Mouse (Mus musculus) left cerebral cortex, adult 11 months (tissue): ENCODE results near the gene Fkbp15.

Experiments
- DNase-seq: peaks from one replicate; pipeline ENCODE4 v3.0.0; 2022; ENCODE audit warnings: low spot score

The Fkbp15 gene

DNA sequence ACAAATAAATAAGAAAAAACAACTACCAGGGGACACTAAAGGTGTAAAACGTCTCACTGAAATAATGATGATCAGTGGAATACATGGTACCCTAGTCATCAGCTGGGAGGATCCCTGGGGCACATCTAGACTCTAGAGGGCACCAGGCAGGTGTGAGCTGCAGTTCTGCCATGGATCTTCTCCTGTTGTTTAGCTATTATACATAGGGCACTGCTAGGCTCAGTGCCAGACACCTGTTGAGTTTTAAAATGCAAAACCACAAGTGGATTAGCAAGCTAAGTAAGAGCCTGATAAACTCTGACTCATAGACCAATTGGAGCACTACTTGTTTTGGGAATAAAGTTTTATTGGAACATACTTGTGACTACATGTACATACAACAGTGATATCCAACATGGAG, 42.1 kb downstream of the Fkbp15 start:
- no peak for DNase-seq

DNA sequence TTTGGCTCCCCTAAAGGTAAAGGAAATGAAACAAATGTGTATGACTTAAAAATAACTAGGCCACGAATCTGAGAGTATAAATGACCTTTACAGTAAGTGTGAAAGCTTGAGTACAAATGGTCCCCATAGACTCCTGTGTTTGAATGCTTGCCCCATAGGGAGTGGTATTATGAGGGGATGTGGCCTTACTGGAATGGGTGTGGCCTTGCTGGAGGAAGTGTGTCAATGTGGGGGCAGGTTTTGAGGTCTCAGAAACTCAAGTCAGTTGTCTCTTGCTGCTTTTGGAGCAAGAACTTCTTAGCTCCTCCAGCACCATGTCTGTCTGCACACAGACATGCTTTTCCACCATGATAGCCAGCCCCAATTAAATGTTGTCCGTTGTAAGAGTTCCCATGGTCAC, 43.9 kb downstream of the Fkbp15 start:
- DNase-seq: no peak

DNA sequence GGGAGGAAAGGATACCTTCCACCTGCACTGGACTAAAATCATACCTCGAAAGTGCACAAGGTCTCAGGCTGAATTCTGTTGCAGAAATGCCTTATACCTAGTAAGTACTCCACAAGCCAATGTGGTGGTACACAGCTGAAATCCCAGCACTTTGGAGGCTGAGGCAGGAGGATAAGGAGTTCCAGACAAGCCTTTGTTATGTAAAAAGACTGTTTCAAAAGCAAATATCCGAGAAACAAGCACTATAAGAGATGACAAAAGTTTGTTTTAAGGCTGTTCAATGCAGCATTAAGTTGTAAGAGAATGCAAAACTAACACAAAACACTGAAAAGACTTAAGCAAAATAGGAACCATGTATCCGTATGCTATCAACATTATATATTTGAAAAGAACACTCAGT, 45.8 kb downstream of the Fkbp15 start:
- no peak for DNase-seq

DNA sequence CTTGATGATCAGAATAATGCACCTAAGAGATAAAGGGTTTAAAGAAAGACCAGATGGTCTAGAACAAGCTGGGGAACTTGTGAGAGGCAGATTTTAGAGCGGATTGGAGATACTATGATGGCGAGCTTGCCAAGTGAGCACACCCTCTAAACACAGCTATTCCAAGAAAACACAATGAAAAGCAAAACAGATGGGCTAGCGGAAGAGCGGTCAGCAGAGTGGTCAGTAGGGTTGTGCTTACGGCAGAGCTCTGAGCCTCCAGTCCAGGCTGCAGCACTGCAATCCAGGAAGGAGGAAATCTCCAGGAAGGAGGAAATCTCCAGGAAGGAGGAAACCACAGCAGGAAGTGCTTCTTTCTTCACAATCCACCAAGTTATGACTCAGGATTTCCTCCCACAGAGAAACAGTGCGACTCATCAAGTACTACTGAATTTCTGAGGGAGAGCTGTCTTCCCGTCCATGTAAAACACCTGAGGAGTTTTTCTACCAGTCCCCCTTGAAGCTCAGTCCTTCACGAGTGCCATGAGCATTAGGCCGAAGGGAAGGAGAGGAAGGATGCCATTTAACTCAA, 46.6 kb downstream of the Fkbp15 start:
- no peak for DNase-seq

DNA sequence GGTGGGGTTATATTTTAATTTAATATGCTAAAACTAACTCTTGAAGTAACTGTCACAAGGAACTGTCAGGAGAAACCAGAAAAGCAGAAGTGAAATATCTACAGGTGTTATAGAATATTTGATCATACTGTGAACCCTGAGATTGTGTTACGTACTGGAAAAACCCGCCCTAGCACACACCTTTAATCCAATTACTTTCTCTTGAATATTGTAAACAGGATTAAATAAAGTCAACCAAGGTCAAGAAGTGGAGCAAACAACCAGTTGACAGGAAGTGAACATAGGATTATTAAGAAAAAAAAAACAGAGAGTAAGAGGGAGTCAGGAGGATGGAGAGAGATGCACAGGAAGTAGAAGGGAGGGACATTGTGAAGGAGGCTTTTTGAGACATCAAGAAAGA, 47.5 kb downstream of the Fkbp15 start:
- DNase-seq: no peak

DNA sequence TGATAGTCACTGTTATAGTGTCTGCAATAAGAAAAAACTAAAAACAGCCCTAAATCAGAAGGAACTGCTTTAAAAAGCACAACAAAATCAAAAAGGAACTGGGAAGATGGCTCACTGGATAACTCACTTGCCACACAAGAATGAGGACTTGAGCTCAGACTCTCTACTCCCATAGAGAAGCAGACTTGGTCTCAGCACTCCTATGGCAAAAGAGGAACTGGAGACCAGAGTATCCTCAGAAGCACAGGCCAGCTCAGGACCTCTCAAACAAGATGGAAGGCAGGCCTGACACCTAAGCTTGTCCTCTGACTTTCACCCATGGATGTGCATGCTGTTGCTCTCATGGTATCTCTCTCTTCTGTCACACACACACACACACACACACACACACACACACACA, 51.9 kb downstream of the Fkbp15 start:
- DNase-seq: no peak

DNA sequence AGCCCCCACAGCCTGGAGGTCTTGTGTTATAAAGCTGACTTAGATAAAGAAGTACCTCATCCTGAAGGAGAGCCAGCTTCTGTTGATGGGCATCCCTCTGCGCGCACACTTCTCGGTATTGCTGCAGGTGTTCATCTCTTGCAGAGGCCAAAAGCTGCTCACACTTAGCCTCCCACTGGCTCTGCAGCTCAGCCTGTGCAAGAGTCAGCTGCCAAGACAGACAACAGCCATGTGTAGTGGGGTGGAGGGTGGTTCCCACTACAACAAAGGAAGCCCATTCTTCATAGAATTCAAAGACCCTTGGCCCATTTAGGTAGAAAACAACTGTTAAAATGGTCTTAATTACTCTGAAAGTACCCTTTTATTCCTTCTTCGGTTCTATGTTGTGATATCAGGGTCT, 53.5 kb downstream of the Fkbp15 start:
- no peak for DNase-seq

DNA sequence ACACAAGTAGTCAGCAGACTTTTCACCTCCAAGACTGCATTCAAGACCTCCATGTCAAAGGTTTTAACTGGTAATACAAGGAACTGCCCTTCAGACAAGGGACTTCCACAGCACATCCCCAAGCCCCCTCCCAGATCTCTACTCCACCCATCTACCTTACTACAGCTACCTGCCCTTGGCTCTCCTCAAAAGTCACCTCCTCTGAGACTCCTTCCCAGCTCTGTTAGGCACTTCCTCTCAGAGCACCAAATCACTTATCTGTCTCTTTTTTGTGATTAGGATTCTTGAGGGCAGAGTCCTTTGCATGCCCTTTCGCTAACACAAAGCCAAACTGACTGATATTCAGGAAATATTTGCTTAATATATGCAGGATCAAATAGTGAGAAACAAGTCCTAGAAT, 54.0 kb downstream of the Fkbp15 start:
- DNase-seq: no peak

DNA sequence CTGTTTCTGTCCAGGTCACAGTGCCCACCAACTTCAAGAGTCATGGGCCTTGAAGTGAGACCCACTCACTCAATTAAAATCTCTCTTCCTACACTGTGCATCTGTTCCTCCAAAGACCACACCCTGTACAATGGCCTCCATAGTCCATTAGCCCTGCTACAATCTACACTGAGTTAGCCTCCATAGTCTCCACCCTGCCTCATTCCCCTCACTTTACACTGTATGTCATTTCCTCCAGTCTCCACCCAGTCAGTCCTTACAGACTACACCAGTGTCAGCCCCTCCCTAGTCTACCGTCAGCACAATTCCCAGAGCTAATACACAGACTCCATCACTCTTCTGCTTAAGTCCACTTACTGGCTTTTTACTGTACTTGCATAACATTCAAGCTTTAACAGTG, 57.1 kb downstream of the Fkbp15 start:
- no peak for DNase-seq

DNA sequence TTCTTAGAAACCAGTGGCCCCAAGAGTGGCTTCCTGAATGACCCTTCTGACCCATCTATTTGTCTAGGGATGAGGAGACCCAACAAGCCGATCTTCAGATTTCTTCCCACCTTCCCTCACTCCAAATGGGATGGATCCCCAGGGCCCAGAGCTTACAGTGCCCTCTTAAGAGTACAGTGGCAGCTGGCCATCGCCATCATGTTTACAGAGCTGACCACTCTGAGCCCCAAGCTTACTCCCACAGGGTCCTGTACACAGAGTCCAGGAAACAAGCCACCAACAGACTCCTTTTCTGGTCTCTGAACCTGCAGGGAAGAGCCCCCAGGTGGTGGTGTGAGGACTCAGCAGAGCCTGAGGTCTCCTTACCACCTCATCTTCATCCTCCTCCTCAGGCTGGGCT, 57.6 kb downstream of the Fkbp15 start:
- no peak for DNase-seq

DNA sequence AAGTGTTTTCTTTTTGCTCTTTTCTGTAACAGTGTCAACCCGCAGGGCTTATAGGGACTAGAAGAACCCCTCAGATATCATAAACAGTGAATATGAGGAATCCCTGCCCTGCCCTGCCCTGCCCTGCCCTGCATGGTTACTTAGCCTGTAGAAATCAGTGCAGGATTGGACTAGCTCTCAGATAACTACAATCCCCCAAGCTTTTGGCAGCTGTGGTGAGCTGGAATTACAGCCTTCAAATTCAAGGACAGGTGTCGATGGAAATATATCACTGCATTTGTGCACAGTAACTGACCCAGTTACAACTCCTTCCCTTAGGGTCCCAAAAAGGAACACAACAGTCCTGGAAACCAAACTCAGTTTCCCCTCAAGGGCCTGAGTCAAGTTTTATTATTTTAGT, 60.3 kb downstream of the Fkbp15 start:
- DNase-seq: no peak

DNA sequence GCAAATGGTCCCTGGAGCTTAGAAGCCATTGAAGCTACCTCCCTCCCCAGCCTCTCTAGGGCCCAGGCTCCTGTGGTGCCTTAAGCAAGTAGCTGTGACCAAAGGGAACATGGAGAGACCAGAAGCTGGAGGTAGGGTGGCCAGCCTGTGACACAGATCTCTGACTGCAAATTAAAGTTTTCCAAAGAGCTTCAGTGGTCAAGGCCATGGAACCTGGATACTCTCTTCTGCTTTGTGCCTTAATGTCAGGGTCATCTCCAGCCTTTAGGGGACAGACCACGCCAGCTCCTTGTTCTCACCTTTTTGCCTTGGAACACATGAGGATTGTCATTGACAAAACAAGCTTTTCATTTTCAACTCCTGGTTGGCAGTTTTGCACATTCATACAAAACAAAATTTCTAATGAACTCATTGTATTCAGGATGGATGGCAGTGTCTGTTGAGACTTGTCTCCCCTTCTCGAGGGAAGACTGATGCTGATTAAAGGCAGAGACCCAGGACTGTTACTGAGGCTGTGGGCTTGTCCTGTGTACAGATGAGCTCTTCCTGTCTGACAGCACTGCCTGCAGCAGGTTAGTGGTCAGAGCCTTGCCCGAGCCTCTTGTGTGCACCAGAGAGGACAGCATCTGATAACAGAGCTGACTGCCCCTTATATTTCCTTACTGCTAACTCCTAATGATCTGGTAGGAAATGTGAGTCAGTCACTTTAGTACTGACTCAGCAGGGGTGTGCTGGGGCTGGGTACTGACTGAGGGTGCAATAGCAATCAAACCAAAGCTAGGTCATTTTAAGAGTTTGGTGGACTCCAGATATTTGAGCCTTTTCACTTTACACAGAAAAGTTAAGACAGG, 62.8 kb downstream of the Fkbp15 start:
- DNase-seq: no peak

DNA sequence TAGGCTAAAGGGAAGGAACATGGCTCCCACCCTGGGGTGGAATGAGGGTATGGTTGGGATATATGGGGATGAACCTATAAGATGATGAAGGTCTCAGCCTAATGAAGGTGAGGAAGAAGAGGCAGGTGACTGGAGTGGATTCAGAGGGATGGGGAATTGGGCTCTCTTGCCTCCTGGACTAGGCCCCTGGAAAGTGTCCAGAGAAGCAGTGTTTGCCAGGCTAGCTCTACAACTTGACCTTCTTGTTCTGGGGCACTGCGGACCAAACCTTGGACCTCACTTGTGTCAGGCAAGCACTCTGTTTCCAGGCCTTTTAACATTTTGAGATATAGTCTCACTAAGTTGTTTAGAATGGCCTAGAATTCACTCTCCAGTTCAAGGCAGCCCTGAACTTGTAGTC, 65.6 kb downstream of the Fkbp15 start:
- no peak for DNase-seq

DNA sequence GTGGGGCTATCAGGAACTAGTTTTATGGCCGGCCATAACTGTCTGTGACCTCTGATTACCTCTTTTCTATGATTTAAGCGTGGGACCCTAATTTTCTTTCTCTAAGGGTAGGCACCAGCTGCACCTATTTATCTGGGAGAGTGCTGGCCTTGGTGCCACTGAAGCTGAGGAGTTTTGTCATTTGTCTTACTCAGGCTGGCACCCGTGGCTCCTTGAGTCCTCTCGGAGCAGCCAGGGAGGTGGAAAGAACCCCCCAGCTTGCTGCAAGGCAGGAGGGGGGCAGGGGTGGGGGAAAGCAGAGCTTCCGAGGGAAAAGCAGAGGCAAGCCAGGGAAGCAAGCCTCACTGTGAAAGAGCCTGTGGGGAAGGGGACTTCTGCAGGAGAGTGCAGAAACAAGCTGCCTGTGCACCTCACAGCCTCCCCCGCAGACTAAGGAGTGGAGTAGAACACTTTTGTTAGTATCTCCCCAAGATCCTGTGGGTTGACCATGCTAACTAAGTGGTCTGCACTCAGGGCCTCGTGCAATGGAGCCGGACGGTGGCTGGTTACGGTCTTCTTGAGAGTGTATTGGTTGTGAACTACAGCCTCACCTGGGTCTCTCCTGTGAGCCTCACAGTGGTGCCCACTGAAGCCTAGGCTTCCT, 67.0 kb downstream of the Fkbp15 start:
- no peak for DNase-seq

DNA sequence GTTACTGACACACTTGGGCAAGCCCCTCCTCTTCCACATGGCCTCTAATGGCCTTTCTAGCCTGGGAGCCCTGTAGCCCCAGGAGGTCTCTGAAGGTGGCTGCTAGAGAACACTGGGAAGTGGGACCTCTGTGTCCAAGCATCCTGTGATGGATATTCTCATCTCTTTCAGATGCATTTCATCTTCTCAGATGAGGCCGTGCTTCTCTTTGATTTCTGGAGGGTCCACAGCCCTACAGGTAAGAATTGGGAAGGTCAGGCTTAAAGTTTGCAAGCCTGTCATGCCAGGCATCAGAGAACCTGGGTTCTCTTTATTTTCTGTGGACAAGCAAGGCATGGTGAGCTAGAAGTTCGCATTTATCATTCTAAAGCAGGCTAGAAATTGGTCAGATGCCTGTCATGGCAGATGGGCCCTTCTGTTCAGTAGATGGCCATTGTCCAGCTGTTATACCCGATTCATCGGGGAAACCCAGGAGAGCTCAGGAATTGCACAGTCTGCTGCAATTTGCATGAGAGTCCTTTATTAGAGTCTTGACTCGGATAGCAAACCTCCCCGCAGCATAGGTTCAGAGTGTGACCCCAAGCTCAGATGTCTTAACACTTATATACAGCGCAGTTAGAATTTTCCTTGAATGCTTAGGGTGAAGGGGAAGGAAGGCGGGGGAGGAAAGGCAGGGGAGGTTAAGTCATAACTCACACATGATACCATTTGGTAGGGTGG, 67.7 kb downstream of the Fkbp15 start:
- no peak for DNase-seq

DNA sequence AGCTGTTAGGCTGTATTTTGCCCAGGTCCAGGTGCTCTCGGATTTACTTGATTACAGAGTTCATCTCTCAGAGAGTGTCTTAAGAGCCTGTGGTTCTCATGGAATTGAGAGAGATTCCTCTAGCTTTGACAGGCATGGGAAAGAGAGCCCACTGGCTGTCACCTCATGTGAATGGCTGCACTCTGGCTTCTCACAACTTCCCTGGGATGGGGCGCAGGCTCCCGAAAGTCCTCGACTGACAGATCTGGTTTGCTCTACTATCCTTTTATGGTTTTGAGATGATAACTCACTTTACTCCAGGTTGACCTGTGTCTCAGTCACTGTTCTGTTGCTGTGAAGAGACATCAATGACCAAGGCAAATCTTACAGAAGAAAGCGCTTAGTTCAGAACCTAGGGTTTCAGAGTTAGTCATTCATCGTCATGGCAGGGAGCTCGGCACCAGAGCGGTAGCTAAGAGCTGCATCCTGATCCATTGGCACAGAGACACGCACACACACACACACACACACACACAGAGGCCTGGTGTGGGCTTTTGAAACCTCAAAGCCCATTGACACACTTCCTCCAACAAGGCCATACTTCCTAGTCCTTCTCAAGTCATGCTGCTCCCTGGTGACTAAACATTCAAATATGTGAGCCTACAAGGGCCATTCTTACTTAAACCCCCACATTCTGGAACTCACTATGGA, 69.4 kb downstream of the Fkbp15 start:
- DNase-seq: no peak

DNA sequence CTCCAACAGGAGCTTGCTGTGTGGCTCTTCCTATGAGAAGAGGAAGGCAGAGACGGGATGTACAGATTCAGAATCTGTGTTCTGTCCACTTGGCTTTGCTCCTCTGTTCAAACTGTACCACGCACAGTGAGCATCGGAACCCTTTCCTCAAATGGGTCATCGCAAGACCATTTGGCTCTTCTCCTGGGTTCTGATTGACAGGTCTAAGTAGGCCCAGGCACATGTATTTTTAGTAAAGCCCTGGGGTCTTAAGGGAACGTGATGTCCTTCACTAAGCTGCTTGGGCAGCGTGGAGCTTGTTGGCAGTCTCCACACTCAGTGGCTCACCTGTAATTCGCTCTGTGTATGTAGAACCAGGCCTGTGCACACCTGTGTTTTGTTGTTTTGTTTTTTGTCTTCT, 71.1 kb downstream of the Fkbp15 start:
- DNase-seq: no peak

DNA sequence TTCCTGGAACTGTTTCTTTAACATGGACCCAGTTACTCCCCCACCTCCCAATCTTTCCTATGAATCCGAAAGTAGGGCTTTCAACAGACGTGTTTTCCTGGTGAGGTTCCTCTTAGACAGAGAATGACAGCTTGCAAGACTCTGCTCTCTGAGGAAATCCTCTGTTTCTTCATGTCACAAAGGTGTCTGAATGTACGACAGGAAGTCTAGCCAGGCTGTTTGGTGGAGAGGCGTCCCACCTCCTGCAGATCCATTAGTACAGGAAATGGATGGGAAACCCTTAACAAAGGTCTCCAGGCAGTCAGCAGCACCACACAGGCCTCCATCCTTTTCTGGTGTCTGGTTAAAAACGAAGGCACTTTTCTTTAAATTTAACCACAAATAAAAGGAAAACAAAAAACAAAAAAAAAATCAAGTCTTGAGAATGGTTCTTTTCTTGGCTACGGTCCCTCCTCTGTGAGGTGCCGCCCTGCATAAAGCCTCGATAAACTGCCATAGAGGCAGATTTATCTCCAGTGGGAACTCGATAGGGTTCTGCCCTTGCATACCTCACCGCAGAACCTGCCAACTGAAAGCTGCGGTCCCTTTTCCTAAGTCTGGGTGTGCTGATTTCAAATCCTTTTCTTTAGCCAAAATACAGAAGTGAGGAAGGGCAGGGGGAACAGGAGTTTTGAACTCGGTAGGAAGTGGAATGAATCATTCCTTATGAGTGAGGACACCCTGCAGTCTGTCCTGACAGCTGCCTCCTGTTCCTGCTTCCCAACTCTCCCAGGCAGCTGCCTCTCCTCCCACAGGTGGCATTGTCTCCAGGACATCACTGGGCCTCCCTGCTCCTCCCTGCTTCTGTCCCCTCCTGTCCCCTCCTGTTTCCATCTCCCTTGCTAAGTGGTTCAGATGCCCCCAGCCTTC, 73.1 kb downstream of the Fkbp15 start:
- DNase-seq: no peak

DNA sequence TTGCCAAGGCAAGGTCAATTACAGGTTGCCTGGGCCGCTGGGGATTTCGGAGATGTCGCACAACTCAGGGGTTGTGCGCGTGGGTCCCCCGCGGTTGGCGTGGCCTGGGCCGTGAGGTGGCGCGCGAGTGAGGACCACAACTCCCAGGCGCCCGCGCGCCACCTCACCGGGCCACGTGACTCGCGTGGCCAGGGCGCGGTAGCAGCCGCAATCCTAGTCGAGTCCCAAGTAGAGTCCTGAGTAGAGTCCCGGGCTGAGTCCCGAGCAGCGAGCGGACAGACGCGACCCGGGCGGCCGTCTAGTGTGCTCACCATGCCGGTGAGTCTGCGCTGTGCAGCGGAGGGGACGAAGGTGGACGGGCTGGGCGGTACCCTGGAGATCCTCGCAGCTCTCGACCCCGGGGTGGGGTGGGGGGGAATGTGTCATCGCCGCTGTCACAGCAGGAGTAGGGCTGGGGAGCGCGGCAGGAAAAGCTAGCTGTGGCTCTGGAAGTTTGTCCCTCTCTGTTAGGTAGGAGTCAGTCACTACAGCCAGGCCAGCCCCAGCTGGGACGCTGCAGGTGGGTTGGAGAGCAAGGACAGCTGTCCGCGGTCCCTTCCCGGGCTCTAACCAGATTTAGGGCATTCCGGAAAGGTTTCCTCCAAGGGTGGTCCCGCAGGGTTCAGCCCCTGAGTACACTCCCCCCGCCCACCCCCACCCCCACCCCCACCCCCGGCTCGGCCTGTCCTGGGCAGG, 73.9 kb downstream of the Fkbp15 start:
- DNase-seq: peak; percentile 72

DNA sequence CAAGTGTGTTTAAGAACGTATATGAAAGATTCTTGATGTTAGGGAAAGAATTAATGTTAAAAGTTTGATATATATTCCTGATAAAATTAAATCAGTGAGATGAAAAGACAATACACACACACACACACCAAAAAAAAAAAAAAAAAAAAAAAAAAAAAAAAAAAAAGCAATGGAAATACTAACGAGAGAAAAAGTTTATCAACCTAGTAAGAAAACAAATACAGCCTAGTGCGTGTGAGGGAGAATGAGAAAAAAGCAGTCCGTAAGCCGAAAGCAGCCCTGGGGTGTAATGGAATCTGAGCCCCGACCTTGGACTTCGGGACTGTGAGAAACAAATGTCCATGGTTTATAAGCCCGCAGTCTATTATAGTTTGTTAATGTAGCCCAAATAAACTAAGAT, 74.8 kb downstream of the Fkbp15 start:
- no peak for DNase-seq

DNA sequence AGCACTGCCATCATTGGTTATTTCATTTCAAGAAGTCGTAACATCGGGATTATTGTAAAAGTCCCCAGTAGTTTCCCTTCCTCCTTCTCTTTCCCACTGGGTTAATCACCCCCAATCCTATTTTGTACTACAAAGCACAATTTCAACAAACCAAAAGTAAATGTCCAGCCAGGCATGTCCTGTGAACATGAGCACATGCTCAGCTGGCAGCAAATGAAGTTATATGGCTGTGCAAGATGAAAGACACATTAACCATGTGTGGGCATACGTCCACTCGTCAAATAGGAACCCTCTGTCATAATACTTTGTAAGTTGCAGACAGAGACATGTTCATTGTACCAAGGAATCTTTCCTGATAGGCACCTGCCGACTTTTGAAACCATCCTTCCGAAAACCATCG, 77.4 kb downstream of the Fkbp15 start:
- DNase-seq: no peak
